Mouse (Mus musculus): Measurements from ENCODE around the gene S100a3.

DNA sequence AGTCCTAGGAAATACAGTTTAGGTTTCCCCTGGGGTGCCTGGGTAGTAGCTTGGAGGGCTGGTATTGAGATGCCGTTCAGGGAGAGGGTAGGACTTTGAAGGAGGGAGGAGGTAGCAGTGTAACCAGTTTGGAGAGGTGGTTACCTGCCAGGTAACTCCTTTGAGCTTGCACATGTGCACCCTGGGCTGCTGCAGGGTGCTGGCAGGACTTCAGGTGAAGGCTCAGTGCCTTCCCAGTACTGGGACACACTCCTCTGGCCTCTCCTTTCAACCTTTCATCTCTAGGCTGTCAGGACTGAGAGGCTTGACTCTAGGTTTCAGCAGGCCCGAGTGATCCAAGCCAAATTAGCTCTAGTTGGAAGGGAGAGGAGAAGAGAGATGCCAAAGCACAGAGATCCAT, 34.3 kb upstream of the S100a3 start:
- TF ChIP-seq EP300 (IDR thresholded peaks at IDR 0.05; ENCODE audit: insufficient read depth, low read depth, low read length) (no peak), CTCF (IDR thresholded peaks at IDR 0.05; ENCODE audit: low read depth, low read length) (no peak)

Data from ES-Bruce4 (cell line).